Mouse (Mus musculus) testis, adult 10 weeks (tissue): ENCODE results near the gene Ms4a3. TPM values are rescaled to one million over a fixed set of nuclear protein-coding genes. Genes with fewer than 3 reads are reported as not detected.

Source experiments
- polyA plus RNA-seq: library from polyadenylated mRNA; stranded (reverse); fragments of 350-450 nt; fragmentation: Illumina TruSeq; extraction: RNeasy Lipid Tissue Mini Kit (QIAGEN cat#74804); gene quantifications from one replicate; pipeline ENCODE4 v1.2.3, GENCODE M21; 2014; ENCODE audit warnings: low read depth, low replicate concordance

Gene Ms4a3
- not detected for polyA plus RNA-seq

DNA sequence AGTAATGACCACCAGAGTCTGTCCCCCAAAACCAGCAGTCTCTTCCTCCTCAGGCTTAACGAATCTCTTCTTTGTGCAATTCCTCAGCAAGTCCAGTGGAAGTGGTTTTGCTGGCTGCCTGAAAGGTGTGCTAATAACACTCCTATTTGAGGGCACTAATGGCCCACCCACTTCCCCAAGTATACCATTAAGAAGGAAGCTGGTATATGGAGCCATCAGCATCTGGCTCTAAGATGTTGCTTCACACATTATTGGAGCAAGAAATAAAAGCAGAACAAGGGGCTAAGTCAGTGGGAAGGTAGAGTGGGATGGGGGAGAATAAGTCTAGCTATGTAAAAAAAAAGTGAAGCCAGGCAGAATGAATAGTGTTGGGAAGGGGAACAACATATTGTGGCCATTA, at the start of gene Ms4a3:
Gene Ms4a3, minus strand, starts transcription at position 120 of the 400 bp plus-strand sequence.

DNA sequence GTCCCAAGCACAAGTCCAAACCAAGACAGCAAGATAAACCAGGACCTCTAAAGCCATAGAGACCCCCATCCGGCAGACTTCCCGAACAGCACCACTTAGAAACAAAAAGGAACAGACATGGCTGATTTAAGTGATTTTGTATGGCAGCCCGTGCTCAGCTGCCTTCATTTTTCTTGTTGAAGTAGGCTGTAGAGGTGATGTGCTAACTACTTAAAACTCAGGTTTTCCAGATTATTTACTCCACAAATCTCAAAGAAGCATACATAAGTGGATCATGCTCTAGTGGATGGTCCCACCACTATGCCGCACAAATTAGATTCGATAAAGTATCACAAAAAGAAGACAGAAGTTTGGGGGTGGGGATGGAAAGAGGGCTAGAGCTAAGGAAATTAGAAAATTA, 19.8 kb upstream of the Ms4a3 start, which contains the start of gene Oosp2:
Gene Oosp2, minus strand, starts transcription at position 101 of the 400 bp plus-strand sequence.

DNA sequence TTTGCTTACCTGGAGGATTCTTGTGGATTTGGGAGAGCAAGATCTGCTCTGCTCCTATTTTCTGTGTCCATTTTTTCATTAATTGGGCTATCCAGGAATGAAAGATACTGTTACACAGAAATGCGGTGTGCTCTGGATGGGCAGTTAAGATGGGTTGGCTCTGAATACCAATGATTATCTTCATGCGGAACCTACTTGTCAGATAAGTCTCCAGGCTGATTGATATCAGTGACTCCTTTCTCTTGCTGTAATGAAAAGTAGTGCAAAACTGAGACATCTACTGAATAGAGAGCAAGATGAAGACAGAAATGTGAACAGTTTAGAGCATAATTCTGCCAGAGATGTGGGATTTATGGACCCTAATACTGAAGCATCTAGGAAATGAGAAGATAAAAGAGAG, 17.1 kb downstream of the Ms4a3 start, which contains the start of gene Ms4a2:
Gene Ms4a2, minus strand, starts transcription at position 169 of the 400 bp plus-strand sequence.

DNA sequence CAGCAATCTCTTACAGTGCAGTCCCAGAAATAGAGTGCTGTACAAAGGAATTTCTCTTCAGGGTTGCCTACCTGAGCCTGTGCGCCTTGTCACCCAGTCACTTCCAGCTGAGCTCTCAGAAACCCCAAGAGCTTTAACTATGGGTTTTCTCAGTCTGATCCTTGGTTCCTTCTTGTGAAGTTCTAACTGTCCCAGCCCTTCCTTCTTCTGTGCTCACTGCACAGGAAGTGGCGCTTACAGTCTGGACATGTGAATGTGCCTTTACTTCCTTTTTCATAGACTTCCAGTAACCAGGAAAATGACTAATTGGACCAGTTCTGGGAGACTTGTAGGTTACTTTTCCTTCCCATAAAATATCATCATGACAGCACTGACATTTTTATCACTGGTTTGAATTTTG, 36.0 kb downstream of the Ms4a3 start, which contains the start of gene Ms4a6d:
Gene Ms4a6d, minus strand, starts transcription at position 247 of the 400 bp plus-strand sequence.

Other genes with a start within 250 kb of the Ms4a3 start
- gene Ms4a4c, start 236.1 kb downstream of the Ms4a3 start, polyA plus RNA-seq = 0.39 TPM
- 4.5 TPM for gene Ms4a4b, start 197.3 kb downstream of the Ms4a3 start, polyA plus RNA-seq
- gene Ms4a6c, start 171.5 kb downstream of the Ms4a3 start, polyA plus RNA-seq = 4.7 TPM
- gene Gm8369, start 154.9 kb downstream of the Ms4a3 start, polyA plus RNA-seq = 6.6 TPM
- gene Ms4a6b, start 124.3 kb downstream of the Ms4a3 start, polyA plus RNA-seq = 3.4 TPM
- gene Ms4a4d, start 104.0 kb downstream of the Ms4a3 start, polyA plus RNA-seq = 6.2 TPM
- 1.1 TPM for gene Ms4a6d, start 36.0 kb downstream of the Ms4a3 start, polyA plus RNA-seq
- not detected for gene Ms4a2, start 17.1 kb downstream of the Ms4a3 start, polyA plus RNA-seq
- not detected for gene Oosp2, start 19.7 kb upstream of the Ms4a3 start, polyA plus RNA-seq
- gene Oosp1, start 50.3 kb upstream of the Ms4a3 start, polyA plus RNA-seq = not detected
- not detected for gene Oosp3, start 56.2 kb upstream of the Ms4a3 start, polyA plus RNA-seq
- gene Gif, start 106.7 kb upstream of the Ms4a3 start, polyA plus RNA-seq = 0.62 TPM
- 31.1 TPM for gene Mrpl16, start 129.5 kb upstream of the Ms4a3 start, polyA plus RNA-seq
- 1.3 TPM for gene Stx3, start 178.6 kb upstream of the Ms4a3 start, polyA plus RNA-seq
- gene Olfr1417, start 198.4 kb upstream of the Ms4a3 start, polyA plus RNA-seq = not detected
- not detected for gene Olfr1418, start 220.2 kb upstream of the Ms4a3 start, polyA plus RNA-seq
- not detected for gene Olfr1419, start 234.3 kb upstream of the Ms4a3 start, polyA plus RNA-seq
- gene Olfr1420, start 245.7 kb upstream of the Ms4a3 start, polyA plus RNA-seq = not detected